Mouse (Mus musculus): ENCODE measurements at regions not wholly inside any gene's neighbourhood (a gene's known extent, or its start where the extent isn't known, plus 50 kb on each side); places are given as distances from the start of the nearest gene placed in this dataset.

DNA sequence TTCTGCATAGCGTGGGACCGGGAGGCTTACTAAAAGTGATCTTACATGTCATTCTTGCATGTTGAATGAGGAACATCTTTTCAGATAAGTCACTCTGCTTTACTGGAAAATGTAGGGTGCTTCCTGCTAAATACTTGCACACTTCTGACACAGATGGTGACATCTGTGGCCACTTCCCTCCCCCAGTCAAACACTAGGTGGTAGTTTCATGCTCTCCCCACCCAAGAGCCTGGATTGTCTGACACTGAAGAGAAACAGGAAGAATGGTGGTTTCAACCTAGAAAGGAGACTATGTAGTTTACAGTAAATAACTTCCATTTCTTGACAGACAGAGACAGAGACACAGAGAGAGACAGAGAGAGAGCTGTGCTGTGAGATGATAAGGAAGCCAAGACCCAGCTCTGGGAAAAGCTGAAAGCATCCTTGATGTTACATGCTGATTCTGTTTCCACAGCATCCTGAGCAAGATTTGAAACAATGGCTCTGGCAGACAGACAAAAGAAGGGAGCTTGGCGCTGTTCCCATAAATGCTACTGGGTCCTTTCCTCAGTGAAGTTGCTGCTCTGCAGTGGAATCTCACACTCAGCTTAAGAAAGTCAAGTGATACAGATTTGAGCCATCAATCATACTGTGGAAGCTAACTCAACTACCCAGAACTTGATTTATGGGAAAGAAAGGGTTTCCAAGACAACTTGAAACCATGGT, 61.9 kb upstream of the Picalm start:
- no peak for TF ChIP-seq CTCF (IDR thresholded peaks at IDR 0.05; ENCODE audit: control insufficient read depth, insufficient read depth, insufficient read length)
- TF ChIP-seq MAX (IDR thresholded peaks at IDR 0.05), result no peak
- TF ChIP-seq USF1 (IDR thresholded peaks at IDR 0.05; ENCODE audit: low read depth), result no peak
- no peak for TF ChIP-seq CEBPB (IDR thresholded peaks at IDR 0.05; ENCODE audit: low read depth)
- no peak for TF ChIP-seq MYOD1 (IDR thresholded peaks at IDR 0.05; ENCODE audit: control insufficient read depth, insufficient read length, low read depth)

Measured in C2C12 (cell line).